Mouse (Mus musculus): Measurements from ENCODE around the gene Hrnr.

GRCm38 (mm10) chr3:93311371-93311770 lies 8.2 kb upstream of the Hrnr start:
- no peak for TF ChIP-seq CTCF (IDR thresholded peaks at IDR 0.05; ENCODE audit: control insufficient read depth, insufficient read depth, low read length)
- no peak for TF ChIP-seq POLR2A (IDR thresholded peaks at IDR 0.05; ENCODE audit: borderline replicate concordance, control insufficient read depth, low read depth, low read length)
